Mouse (Mus musculus) lung, embryonic 16.5 days (tissue): ENCODE results near the gene Npm3. TPM values are rescaled to one million over a fixed set of nuclear protein-coding genes. Genes with fewer than 3 reads are reported as not detected.
A peak's percentile ranks its signal among the peaks of the same experiment; 100 is the strongest.

Experiments
- ATAC-seq: fragments of 200-750 bp; cut with Nextera tagmentation; 2 replicates; pipeline ENCODE4 v1.8.0; 2017; ENCODE audit warnings: low read depth, mild to moderate bottlenecking, moderate library complexity
- H3K27ac ChIP-seq: fragments of 300-500 bp; sonication (generic); 2 replicates; pipeline ENCODE4 v1.5.1; 2014; ENCODE audit warnings: mild to moderate bottlenecking, control low read depth, low read length
- H3K27me3 ChIP-seq: fragments of 300-500 bp; sonication (generic); 2 replicates; pipeline ENCODE4 v1.6.1; 2014; ENCODE audit warnings: low read depth, low read length, mixed read lengths; ENCODE audit not compliant: control insufficient read depth, insufficient read depth
- H3K36me3 ChIP-seq: fragments of 300-500 bp; sonication (generic); 2 replicates; pipeline ENCODE4 v1.6.1; 2014; ENCODE audit warnings: low read length; ENCODE audit not compliant: control insufficient read depth, insufficient read depth
- H3K4me1 ChIP-seq: fragments of 300-500 bp; sonication (generic); replicated peaks from 2 replicates; pipeline ENCODE4 v1.6.1; 2014; ENCODE audit warnings: low read length, mixed read lengths; ENCODE audit not compliant: control insufficient read depth, insufficient read depth
- H3K4me2 ChIP-seq: fragments of 300-500 bp; sonication (generic); 2 replicates; pipeline ENCODE4 v1.6.1; 2014; ENCODE audit warnings: low read depth, low read length, control low read depth
- H3K4me3 ChIP-seq: fragments of 300-500 bp; sonication (generic); 2 replicates; pipeline ENCODE4 v1.5.1; 2014; ENCODE audit warnings: mild to moderate bottlenecking, low read length, control low read depth
- H3K9ac ChIP-seq: fragments of 300-500 bp; sonication (generic); 2 replicates; pipeline ENCODE4 v1.6.1; 2014; ENCODE audit warnings: low read length, control low read depth
- H3K9me3 ChIP-seq: fragments of 300-500 bp; sonication (generic); 2 replicates; pipeline ENCODE4 v1.6.1; 2016; ENCODE audit warnings: low read length; ENCODE audit not compliant: control insufficient read depth
- WGBS: fragments of 180-500 bp; shearing (Covaris S2); extraction: QIAGEN DNeasy Blood & Tissue Kit; methylation state at CpG from one replicate; pipeline ENCODE4 v1.1.7; 2014; 5-methylcytosine and 5-hydroxymethylcytosine counted together
- polyA plus RNA-seq: library from polyadenylated mRNA; unstranded; fragments of >200 nt; fragmentation: Nextera tagmentation; extraction: Ambion mirVana; gene quantifications from 2 replicates; pipeline ENCODE4 v1.2.1, GENCODE M21; 2015

Gene Npm3
- 14.7 and 15.8 TPM in 2 replicates for polyA plus RNA-seq

DNA sequence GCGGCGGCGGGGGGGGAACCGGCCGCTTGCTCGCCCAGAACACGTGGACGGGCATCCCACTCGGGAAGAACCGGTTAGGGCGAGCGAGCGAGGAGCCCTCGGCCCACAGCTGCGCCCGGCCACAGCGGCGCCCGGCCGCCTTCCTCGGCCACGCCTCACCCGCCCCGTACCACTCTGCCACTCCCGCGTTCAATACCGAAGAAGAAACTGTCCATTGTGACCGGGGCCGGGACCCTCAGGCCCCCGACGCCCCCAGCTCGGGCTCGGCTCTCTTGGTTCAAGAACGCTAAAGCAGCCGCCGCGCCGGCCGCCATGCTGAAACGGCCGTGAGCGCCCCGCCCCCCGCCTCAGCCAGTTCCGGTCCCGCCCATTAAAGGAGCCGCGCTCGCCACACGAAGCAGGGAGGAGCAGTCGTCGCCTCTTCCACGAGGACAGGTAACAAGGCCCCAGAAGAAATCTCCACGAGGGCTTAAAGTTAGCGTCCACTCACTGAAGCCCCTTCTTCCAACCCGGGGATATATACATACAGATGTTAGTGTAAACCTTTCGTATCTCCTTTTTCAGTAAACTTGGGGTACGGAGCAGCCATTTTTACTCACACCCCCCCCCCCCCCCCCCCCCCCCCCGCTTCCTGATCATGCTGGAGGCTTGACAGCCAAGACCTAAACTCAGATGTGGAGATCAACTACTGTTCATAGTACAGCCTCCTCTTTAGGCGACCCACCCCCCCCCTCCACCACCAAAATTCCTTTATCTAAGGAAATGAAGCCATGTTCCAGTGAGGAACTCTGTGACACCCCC, at the start of gene Npm3:
Gene Npm3 (minus strand): TSS at position 349 of the 801 bp plus-strand sequence.
- Histone ChIP-seq H3K4me1 (peaks cover 20% of the 10 kb centered on the region), H3K9ac (peak within 1 kb of the TSS; percentile 74), H3K4me3 (peak within 1 kb of the TSS; percentile 61), H3K27ac (no peak within 1 kb of the TSS), H3K27me3 (peaks cover 20% of the 10 kb centered on the region), H3K36me3 (peaks cover 22% of the 10 kb centered on the region), H3K4me2 (peak within 1 kb of the TSS; percentile 91), H3K9me3 (no peaks in the 10 kb centered on the region)
- WGBS = under 1% methylated on average over 54 of the region's 60 CpGs
- ATAC-seq = peak; percentile 85

- no peaks in the 10 kb centered on the region for H3K36me3 ChIP-seq
- H3K4me3 ChIP-seq = no peak overlapping the region
- H3K4me1 ChIP-seq = peaks cover 11% of the 10 kb centered on the region
- H3K9ac ChIP-seq = no peak overlapping the region
- 69% methylated on average over 15 of the region's 15 CpGs for WGBS
- ATAC-seq = no peak
- no peak overlapping the region for H3K4me2 ChIP-seq
- no peak overlapping the region for H3K27ac ChIP-seq
- no peaks in the 10 kb centered on the region for H3K9me3 ChIP-seq
- no peaks in the 10 kb centered on the region for H3K27me3 ChIP-seq
Observed at GRCm38 (mm10) chr19:45796879-45797278, 47.5 kb upstream of the Npm3 start.

GRCm38 (mm10) chr19:45796061-45796556, 46.7 kb upstream of the Npm3 start:
- Histone ChIP-seq H3K36me3 (no peaks in the 10 kb centered on the region), H3K9ac (peak overlapping the region; percentile 52)

DNA sequence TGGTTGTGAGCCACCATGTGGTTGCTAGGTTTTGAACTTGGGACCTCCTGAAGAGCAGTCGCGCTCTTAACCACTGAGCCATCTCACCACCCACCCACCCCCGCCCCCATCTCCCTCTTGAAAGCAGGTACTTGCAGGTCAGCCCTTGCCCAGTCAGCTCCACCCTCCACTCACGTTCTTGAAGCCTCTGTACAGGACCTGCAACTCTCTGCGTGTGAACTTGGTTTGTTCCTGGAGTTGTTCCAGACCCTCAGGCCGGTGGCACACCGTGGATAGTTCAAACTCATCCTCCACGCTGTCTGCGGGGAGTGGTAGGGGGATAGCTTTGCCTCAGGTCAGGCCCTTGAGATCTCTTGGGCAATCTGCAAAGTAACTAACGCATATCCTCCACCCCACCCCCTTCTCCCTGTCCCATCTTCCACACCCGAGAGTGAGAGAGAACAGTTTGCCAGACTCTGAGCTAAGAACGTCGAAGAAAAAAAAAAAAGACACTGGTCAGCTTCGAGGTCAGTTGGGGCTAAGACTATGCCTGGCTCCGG, 46.1 kb upstream of the Npm3 start:
- H3K9ac ChIP-seq = 0 out of 2 replicates have a peak overlapping the region, but pooled peaks have one; percentile 39
- H3K27ac ChIP-seq = peak overlapping the region; percentile 37
- H3K4me2 ChIP-seq = peak overlapping the region; percentile 55
- H3K9me3 ChIP-seq = no peaks in the 10 kb centered on the region
- peak; percentile 64 for ATAC-seq
- H3K4me3 ChIP-seq = peak overlapping the region; percentile 22
- WGBS = 22% methylated on average over 15 of the region's 15 CpGs
- peaks cover 11% of the 10 kb centered on the region for H3K4me1 ChIP-seq
- no peaks in the 10 kb centered on the region for H3K36me3 ChIP-seq
- H3K27me3 ChIP-seq = no peaks in the 10 kb centered on the region

More at GRCm38 (mm10) chr19:45796061-45796556, 46.7 kb upstream of the Npm3 start:
- Histone ChIP-seq H3K4me2 (peak overlapping the region; percentile 55), H3K4me3 (peak overlapping the region; percentile 22), H3K9me3 (no peaks in the 10 kb centered on the region), H3K27ac (peak overlapping the region; percentile 37; the same call in 1 of the 2 replicates), H3K27me3 (no peaks in the 10 kb centered on the region), H3K4me1 (peaks cover 11% of the 10 kb centered on the region)
- ATAC-seq = peak; percentile 82
- 6% methylated on average over 15 of the region's 15 CpGs for WGBS

GRCm38 (mm10) chr19:45794718-45795117, 45.3 kb upstream of the Npm3 start:
- H3K27ac ChIP-seq = no peak overlapping the region
- no peaks in the 10 kb centered on the region for H3K36me3 ChIP-seq
- H3K27me3 ChIP-seq = no peaks in the 10 kb centered on the region
- ATAC-seq = no peak
- 55% methylated on average over 6 of the region's 6 CpGs for WGBS
- no peaks in the 10 kb centered on the region for H3K9me3 ChIP-seq
- no peak overlapping the region for H3K9ac ChIP-seq
- H3K4me2 ChIP-seq = no peak overlapping the region
- H3K4me1 ChIP-seq = peaks cover 11% of the 10 kb centered on the region
- no peak overlapping the region for H3K4me3 ChIP-seq

DNA sequence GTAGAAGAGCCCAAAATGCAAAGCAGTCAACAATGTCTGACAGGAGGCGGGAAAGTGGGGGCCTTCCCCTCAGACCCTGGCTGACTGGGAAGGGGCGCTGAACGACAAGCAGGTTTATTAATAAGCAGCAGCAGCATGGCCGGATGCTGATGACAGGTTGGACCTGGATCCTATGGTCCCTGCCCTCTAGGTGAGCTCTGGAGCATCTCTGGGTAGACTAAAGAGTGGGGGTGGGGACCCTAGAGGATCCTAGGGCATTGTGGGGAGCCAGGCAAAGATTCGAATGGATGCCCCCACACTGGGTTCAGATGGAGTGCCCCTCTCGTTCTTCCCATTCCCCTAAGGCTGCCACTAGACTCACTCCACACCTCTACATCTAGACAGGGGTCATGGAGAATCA, 43.0 kb upstream of the Npm3 start:
- WGBS = 78% methylated on average over 6 of the region's 6 CpGs
- no peak for ATAC-seq
- Histone ChIP-seq H3K4me3 (no peak overlapping the region), H3K4me2 (no peak overlapping the region), H3K27me3 (no peaks in the 10 kb centered on the region), H3K9ac (no peak overlapping the region), H3K36me3 (no peaks in the 10 kb centered on the region), H3K9me3 (no peaks in the 10 kb centered on the region), H3K4me1 (peaks cover 11% of the 10 kb centered on the region), H3K27ac (no peak overlapping the region)

GRCm38 (mm10) chr19:45789888-45790874, 40.8 kb upstream of the Npm3 start:
- H3K9me3 ChIP-seq = no peaks in the 10 kb centered on the region
- peak; percentile 52; the same call in 1 of the 2 replicates for ATAC-seq
- peak overlapping the region; percentile 25; the same call in 1 of the 2 replicates for H3K27ac ChIP-seq

GRCm38 (mm10) chr19:45789365-45789764, 40.0 kb upstream of the Npm3 start:
- Histone ChIP-seq H3K9ac (no peak overlapping the region), H3K36me3 (no peaks in the 10 kb centered on the region), H3K27me3 (no peaks in the 10 kb centered on the region), H3K4me3 (no peak overlapping the region), H3K9me3 (no peaks in the 10 kb centered on the region), H3K4me2 (no peak overlapping the region), H3K27ac (no peak overlapping the region), H3K4me1 (peaks cover 3% of the 10 kb centered on the region)
- WGBS = 81% methylated on average over 7 of the region's 7 CpGs
- ATAC-seq = no peak

More at GRCm38 (mm10) chr19:45789888-45790874, 40.8 kb upstream of the Npm3 start:
- Histone ChIP-seq H3K36me3 (no peaks in the 10 kb centered on the region), H3K27me3 (no peaks in the 10 kb centered on the region), H3K9ac (no peak overlapping the region), H3K4me3 (no peak overlapping the region), H3K4me1 (peaks cover 3% of the 10 kb centered on the region; the same call in 1 of the 2 replicates), H3K4me2 (no peak overlapping the region)
- WGBS = 71% methylated on average over 13 of the region's 13 CpGs
